Mouse (Mus musculus): ENCODE data around the gene Rspry1.

GRCm38 (mm10) chr8:94566446-94567158 lies 35.1 kb upstream of the Rspry1 start:
- TF ChIP-seq POLR2A (IDR thresholded peaks at IDR 0.05; ENCODE audit: borderline replicate concordance, low read depth, low read length) (no peak), CTCF (IDR thresholded peaks at IDR 0.05; ENCODE audit: low read depth, low read length) (no peak)

Measured in bone marrow macrophage, adult 2 months (primary cell).